Mouse (Mus musculus) limb, embryonic 12.5 days (tissue): ENCODE results near the gene Psmc3ip. TPM values are rescaled to one million over a fixed set of nuclear protein-coding genes. Genes with fewer than 3 reads are reported as not detected.

Experiments used
- ATAC-seq: fragments of 200-750 bp; cut with Nextera tagmentation; 2 replicates; pipeline ENCODE4 v1.8.0; 2017; ENCODE audit warnings: low read depth, moderate TSS enrichment; ENCODE audit not compliant: insufficient number of reproducible peaks, insufficient read depth, low FRiP score, low TSS enrichment
- H3K27ac ChIP-seq: fragments of 300-500 bp; sonication (generic); 2 replicates; pipeline ENCODE4 v1.5.1; 2016; ENCODE audit warnings: mild to moderate bottlenecking, moderate library complexity
- H3K27me3 ChIP-seq: fragments of 300-500 bp; sonication (generic); 2 replicates; pipeline ENCODE4 v1.6.1; 2016; ENCODE audit warnings: mild to moderate bottlenecking, moderate library complexity
- H3K36me3 ChIP-seq: fragments of 300-500 bp; sonication (generic); 2 replicates; pipeline ENCODE4 v1.6.1; 2016; ENCODE audit warnings: mild to moderate bottlenecking, moderate library complexity
- H3K4me1 ChIP-seq: fragments of 300-500 bp; sonication (generic); replicated peaks from 2 replicates; pipeline ENCODE4 v1.6.1; 2016
- H3K4me2 ChIP-seq: fragments of 300-500 bp; sonication (generic); 2 replicates; pipeline ENCODE4 v1.6.1; 2016; ENCODE audit warnings: mild to moderate bottlenecking, moderate library complexity
- H3K4me3 ChIP-seq: fragments of 300-500 bp; sonication (generic); replicated peaks from 2 replicates; pipeline ENCODE4 v1.5.1; 2016; ENCODE audit warnings: mild to moderate bottlenecking
- H3K9ac ChIP-seq: fragments of 300-500 bp; sonication (generic); replicated peaks from 2 replicates; pipeline ENCODE4 v1.6.1; 2016; ENCODE audit warnings: mild to moderate bottlenecking, moderate library complexity
- H3K9me3 ChIP-seq: fragments of 300-500 bp; sonication (generic); 2 replicates; pipeline ENCODE4 v1.6.1; 2016; ENCODE audit warnings: mild to moderate bottlenecking, moderate library complexity
- whole genome bisulfite sequencing: fragments of 180-500 bp; shearing (Covaris S2); methylation state at CpG from one replicate; pipeline ENCODE4 v1.1.7; 2016; 5-methylcytosine and 5-hydroxymethylcytosine counted together
- microRNA-seq: library from miRNA; unstranded; fragments of <30 nt; microRNA quantifications from one replicate; pipeline ENCODE4, GENCODE M21; 2017
- polyA plus RNA-seq: library from polyadenylated mRNA; unstranded; fragments of >200 nt; fragmentation: Nextera tagmentation; extraction: Ambion mirVana; gene quantifications from 2 replicates; pipeline ENCODE4 v1.2.1, GENCODE M21; 2016

Psmc3ip gene
- polyA plus RNA-seq, 1 experiment from 2014 or later, result 54.3 TPM

DNA sequence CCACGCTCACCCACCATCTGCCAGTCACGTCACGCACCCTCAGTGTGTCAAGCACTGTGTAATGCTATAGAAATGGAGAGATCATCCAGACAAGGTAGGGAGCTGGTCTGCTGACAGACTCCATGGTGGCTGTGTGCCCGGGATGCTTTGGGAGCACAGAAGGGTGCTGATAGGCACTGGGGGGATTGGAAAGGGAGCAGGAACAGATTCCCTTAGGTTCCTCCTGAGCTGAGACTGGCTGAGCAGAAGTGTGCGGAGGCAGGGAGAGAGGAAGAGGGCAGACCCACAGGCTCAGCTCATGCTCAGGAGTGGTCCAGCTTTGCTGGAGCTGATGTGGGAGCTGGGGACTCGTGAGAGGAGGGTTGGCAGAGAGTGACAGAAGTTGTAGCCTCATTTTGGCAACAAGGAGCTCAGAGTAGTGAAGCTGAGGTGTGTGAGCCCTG, 44.2 kb downstream of the Psmc3ip start:
- Histone ChIP-seq H3K4me3 (no peak overlapping the region), H3K9me3 (no peaks in the 10 kb centered on the region), H3K4me1 (no peaks in the 10 kb centered on the region), H3K36me3 (peaks cover 89% of the 10 kb centered on the region), H3K27me3 (no peaks in the 10 kb centered on the region), H3K4me2 (no peak overlapping the region), H3K9ac (no peak overlapping the region), H3K27ac (no peak overlapping the region)
- 86% methylated on average over 6 of the region's 6 CpGs for WGBS
- ATAC-seq, result no peak

DNA sequence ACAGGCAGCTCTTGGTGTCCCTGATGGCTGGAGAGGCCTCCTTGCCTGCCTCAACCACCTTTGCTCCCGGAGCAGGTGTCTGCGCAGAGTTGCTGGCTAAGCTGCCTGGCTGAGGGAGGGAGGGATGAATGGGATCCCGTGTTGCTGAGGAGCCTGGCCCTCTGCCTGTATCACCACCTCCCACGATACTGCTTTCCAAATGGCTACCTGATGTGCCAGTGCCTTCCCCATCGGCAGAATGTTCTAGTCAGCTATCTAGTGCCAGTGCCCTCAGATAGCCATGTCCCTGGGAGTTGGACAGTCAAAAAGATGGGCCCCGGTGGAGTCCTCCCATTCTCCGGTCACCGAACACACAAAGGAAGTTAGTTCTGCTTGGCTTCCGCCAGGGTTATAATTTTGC, 44.9 kb downstream of the Psmc3ip start:
- no peak overlapping the region for H3K4me2 ChIP-seq
- WGBS, result 95% methylated on average over 9 of the region's 9 CpGs
- no peak overlapping the region for H3K4me3 ChIP-seq
- H3K4me1 ChIP-seq, result no peaks in the 10 kb centered on the region
- no peak for ATAC-seq
- peaks cover 89% of the 10 kb centered on the region for H3K36me3 ChIP-seq
- no peak overlapping the region for H3K9ac ChIP-seq
- no peaks in the 10 kb centered on the region for H3K9me3 ChIP-seq
- no peaks in the 10 kb centered on the region for H3K27me3 ChIP-seq
- no peak overlapping the region for H3K27ac ChIP-seq

DNA sequence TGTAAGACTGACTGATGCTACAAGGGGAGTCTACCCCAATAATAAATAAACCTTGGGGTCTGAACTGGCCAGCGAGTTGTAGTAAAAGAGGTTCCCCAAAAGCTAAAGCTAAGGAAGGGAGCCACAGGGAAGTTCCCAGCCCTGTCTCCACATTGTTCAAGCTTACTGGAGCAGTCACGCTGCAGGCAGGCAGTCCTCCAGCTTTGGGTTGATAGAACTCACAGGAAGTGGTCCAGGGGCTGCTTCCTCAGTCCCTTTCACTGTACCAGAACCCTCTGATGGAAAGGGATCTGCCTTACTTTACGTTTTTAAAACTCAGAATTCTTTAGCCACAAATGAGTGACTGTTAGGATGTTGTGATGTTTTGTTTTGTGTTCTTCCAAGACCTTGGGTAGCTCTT, 47.7 kb downstream of the Psmc3ip start:
- no peak overlapping the region for H3K4me3 ChIP-seq
- no peak overlapping the region for H3K4me2 ChIP-seq
- no peak overlapping the region for H3K9ac ChIP-seq
- H3K27me3 ChIP-seq, result no peaks in the 10 kb centered on the region
- 88% methylated on average over 3 of the region's 3 CpGs for WGBS
- no peak overlapping the region for H3K27ac ChIP-seq
- H3K4me1 ChIP-seq, result no peaks in the 10 kb centered on the region
- peaks cover 92% of the 10 kb centered on the region for H3K36me3 ChIP-seq
- no peaks in the 10 kb centered on the region for H3K9me3 ChIP-seq
- no peak for ATAC-seq

DNA sequence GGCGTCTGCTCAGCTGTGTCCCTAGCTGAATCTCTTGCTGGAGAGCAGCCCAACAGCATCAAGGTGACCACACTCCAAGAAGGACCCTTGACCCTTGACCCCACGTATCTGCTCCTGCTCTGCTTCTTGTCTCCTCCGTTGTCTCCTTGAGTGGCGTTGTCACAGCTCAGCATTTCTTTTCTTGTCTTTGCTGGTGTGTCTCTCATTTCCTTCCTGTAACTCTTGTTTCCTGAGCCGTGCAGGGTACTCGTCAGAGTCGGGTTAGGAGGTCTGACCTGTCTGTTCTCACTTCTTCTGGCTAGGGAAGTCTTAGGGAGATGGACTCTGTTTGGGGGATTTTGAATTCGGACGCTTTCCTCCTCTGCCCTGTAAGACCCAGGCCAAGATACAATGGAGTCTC, 48.8 kb downstream of the Psmc3ip start:
- no peak overlapping the region for H3K4me2 ChIP-seq
- no peak overlapping the region for H3K27ac ChIP-seq
- no peaks in the 10 kb centered on the region for H3K9me3 ChIP-seq
- no peak overlapping the region for H3K9ac ChIP-seq
- no peak overlapping the region for H3K4me3 ChIP-seq
- ATAC-seq, result no peak
- H3K27me3 ChIP-seq, result no peaks in the 10 kb centered on the region
- peaks cover 95% of the 10 kb centered on the region for H3K36me3 ChIP-seq
- no peaks in the 10 kb centered on the region for H3K4me1 ChIP-seq
- WGBS, result 72% methylated on average over 9 of the region's 9 CpGs

DNA sequence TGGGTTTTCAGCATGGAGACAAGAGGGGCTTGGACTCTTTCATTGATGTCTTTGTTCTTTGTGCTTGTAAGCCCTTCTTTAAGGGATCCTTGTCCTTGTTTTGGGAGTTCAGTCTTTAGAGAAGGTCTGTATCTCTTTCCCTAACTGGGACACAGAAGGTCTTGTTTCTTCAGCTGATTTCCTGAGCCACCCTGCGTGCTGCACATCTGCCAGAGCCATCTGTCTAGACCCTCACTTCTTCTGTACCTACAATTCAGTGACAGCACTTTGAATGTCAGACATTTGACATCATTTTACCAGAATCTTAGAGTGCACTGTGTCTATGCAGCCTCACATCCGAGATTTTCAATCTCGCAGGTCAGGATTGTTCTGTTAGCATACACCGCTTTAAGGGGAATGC, 49.4 kb downstream of the Psmc3ip start:
- Histone ChIP-seq H3K4me1 (no peaks in the 10 kb centered on the region), H3K27ac (no peak overlapping the region), H3K36me3 (peaks cover 97% of the 10 kb centered on the region), H3K27me3 (no peaks in the 10 kb centered on the region), H3K4me2 (no peak overlapping the region), H3K9me3 (no peaks in the 10 kb centered on the region), H3K9ac (no peak overlapping the region), H3K4me3 (no peak overlapping the region)
- 89% methylated on average over 4 of the region's 4 CpGs for WGBS
- no peak for ATAC-seq

Small RNA genes lying within 50 kb of the gene (microRNA-seq; reads per million reads assigned to microRNA genes)
- not detected for gene Gm27626

Other genes with a start within 250 kb of the Psmc3ip start
- 20.4 and 20.6 TPM in 2 replicates for gene Stat5b, start 244.7 kb downstream of the Psmc3ip start, polyA plus RNA-seq
- 4.0 and 5.5 TPM in 2 replicates for gene Stat5a, start 236.1 kb downstream of the Psmc3ip start, polyA plus RNA-seq
- gene Stat3, start 155.9 kb downstream of the Psmc3ip start, polyA plus RNA-seq, result 40.5 and 40.8 TPM in 2 replicates
- 38.4 and 48.2 TPM in 2 replicates for gene Cavin1, start 124.5 kb downstream of the Psmc3ip start, polyA plus RNA-seq
- 26.9 and 29.4 TPM in 2 replicates for gene Atp6v0a1, start 86.0 kb downstream of the Psmc3ip start, polyA plus RNA-seq
- 8.0 and 8.1 TPM in 2 replicates for gene Naglu, start 25.4 kb downstream of the Psmc3ip start, polyA plus RNA-seq
- not detected in 2 replicates for gene Hsd17b1, start 17.0 kb downstream of the Psmc3ip start, polyA plus RNA-seq
- 43.6 and 46.5 TPM in 2 replicates for gene Coasy, start 12.9 kb downstream of the Psmc3ip start, polyA plus RNA-seq
- 40.4 and 43.1 TPM in 2 replicates for gene Mlx, start 8.2 kb downstream of the Psmc3ip start, polyA plus RNA-seq
- gene Retreg3, start 24.5 kb upstream of the Psmc3ip start, polyA plus RNA-seq, result 18.8 and 19.1 TPM in 2 replicates
- gene Tubg1, start 24.5 kb upstream of the Psmc3ip start, polyA plus RNA-seq, result 87.6 and 90.7 TPM in 2 replicates
- gene Tubg2, start 60.5 kb upstream of the Psmc3ip start, polyA plus RNA-seq, result 6.3 and 6.4 TPM in 2 replicates
- gene Cntnap1, start 75.1 kb upstream of the Psmc3ip start, polyA plus RNA-seq, result 0.24 and 0.27 TPM in 2 replicates
- 5.3 and 7.0 TPM in 2 replicates for gene Plekhh3, start 75.9 kb upstream of the Psmc3ip start, polyA plus RNA-seq
- 0.24 TPM in 1 of 2 replicates, not detected in the other for gene Ccr10, start 80.0 kb upstream of the Psmc3ip start, polyA plus RNA-seq
- gene Ezh1, start 131.0 kb upstream of the Psmc3ip start, polyA plus RNA-seq, result 14.2 and 16.4 TPM in 2 replicates
- gene Ramp2, start 150.6 kb upstream of the Psmc3ip start, polyA plus RNA-seq, result 53.0 and 61.5 TPM in 2 replicates
- 94.1 and 104 TPM in 2 replicates for gene Vps25, start 158.3 kb upstream of the Psmc3ip start, polyA plus RNA-seq
- 9.4 and 12.4 TPM in 2 replicates for gene Wnk4, start 165.1 kb upstream of the Psmc3ip start, polyA plus RNA-seq
- 1.0 and 1.6 TPM in 2 replicates for gene Cntd1, start 183.6 kb upstream of the Psmc3ip start, polyA plus RNA-seq
- 193 and 204 TPM in 2 replicates for gene Coa3, start 183.7 kb upstream of the Psmc3ip start, polyA plus RNA-seq
- gene Becn1, start 206.8 kb upstream of the Psmc3ip start, polyA plus RNA-seq, result 126 and 129 TPM in 2 replicates
- 154 and 167 TPM in 2 replicates for gene Psme3, start 220.8 kb upstream of the Psmc3ip start, polyA plus RNA-seq
- gene Aoc2, start 229.6 kb upstream of the Psmc3ip start, polyA plus RNA-seq, result 2.0 and 2.3 TPM in 2 replicates
- gene Aoc3, start 235.2 kb upstream of the Psmc3ip start, polyA plus RNA-seq, result 0.05 TPM in 1 of 2 replicates, not detected in the other